ENCODE assay signal across 22 mouse cellular contexts in the genomic region with DNA sequence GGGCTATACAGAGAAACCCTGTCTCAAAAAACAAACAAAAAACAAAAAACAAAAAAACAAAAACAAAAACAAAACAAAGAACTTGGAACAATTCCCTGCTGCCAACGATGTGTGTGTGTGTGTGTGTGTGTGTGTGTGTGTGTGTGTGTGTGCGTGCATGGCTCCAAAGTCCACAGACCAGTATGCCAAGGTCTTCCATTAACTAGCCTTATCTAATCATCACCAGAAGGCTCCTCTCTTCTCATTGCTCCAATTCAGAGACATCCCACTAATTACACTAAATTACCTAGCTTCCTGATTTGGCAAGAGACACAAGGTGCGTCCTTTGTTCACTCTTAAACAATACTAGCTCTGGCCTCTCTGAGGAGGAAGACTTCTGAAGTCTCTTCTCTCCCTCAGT.
"Had no signal": no experiment of that assay in that cellular context is flagged by ENCODE, and none has a peak within 500 bp of the region (broad histone marks: within the 10 kb centered on the region; RNA-seq: fewer than 3 reads in every experiment).

No protein-coding gene starts in this region.

- H3K4me1 ChIP-seq: heart, embryonic 15.5 days; limb, embryonic 10.5 days; limb, embryonic 12.5 days had no signal

- DNase-seq: forebrain, postnatal 0 days; gastrocnemius, postnatal 14 days; gastrocnemius, postnatal 36 days; heart, adult 11 months; heart, adult 2 months; heart, postnatal 14 days; heart, postnatal 36 days; kidney, postnatal 10 days; liver; liver, embryonic 13.5 days had no signal

- H3K9me3 ChIP-seq: forebrain, embryonic 15.5 days; heart, embryonic 13.5 days; heart, embryonic 15.5 days; hindbrain, embryonic 13.5 days; hindbrain, embryonic 15.5 days; limb, embryonic 10.5 days; limb, embryonic 12.5 days; liver, embryonic 13.5 days; liver, embryonic 15.5 days had no signal

- ATAC-seq: forebrain, embryonic 15.5 days; forebrain, postnatal 0 days; hindbrain, postnatal 0 days had no signal

- H3K27me3 ChIP-seq: forebrain, embryonic 15.5 days; heart, embryonic 15.5 days; hindbrain, embryonic 13.5 days; hindbrain, embryonic 15.5 days; limb, embryonic 12.5 days; liver, embryonic 13.5 days; liver, embryonic 15.5 days had no signal

- H3K9ac ChIP-seq: forebrain, embryonic 15.5 days; forebrain, postnatal 0 days; heart, embryonic 13.5 days; heart, embryonic 15.5 days; hindbrain, embryonic 13.5 days; hindbrain, embryonic 15.5 days; limb, embryonic 12.5 days; liver, embryonic 13.5 days; liver, embryonic 15.5 days had no signal

- H3K36me3 ChIP-seq: forebrain, embryonic 15.5 days; heart, embryonic 15.5 days; hindbrain, embryonic 15.5 days; limb, embryonic 12.5 days; liver, embryonic 13.5 days; liver, embryonic 15.5 days had no signal

- H3K4me3 ChIP-seq: forebrain, embryonic 15.5 days; heart, adult 2 months; heart, embryonic 13.5 days; heart, embryonic 15.5 days; hindbrain, embryonic 13.5 days; hindbrain, embryonic 15.5 days; layer of hippocampus, adult 2 months; left cerebral cortex, adult 2 months; limb, embryonic 10.5 days; limb, embryonic 12.5 days; liver, embryonic 13.5 days; liver, embryonic 15.5 days had no signal

- H3K27ac ChIP-seq: forebrain, embryonic 15.5 days; heart, embryonic 13.5 days; heart, embryonic 15.5 days; hindbrain, embryonic 13.5 days; hindbrain, embryonic 15.5 days; hindbrain, postnatal 0 days; layer of hippocampus, adult 2 months; left cerebral cortex, adult 2 months; limb, embryonic 10.5 days; limb, embryonic 12.5 days; liver, embryonic 13.5 days; liver, embryonic 15.5 days had no signal

- H3K4me2 ChIP-seq: forebrain, embryonic 15.5 days; heart, embryonic 11.5 days; heart, embryonic 13.5 days; heart, embryonic 15.5 days; hindbrain, embryonic 13.5 days; hindbrain, embryonic 15.5 days; limb, embryonic 12.5 days; liver, embryonic 13.5 days; liver, embryonic 15.5 days had no signal
